Mouse (Mus musculus) cerebellum, adult 2 months (tissue): ENCODE results near the gene Lca5.

Experiments
- CTCF ChIP-seq: fragments of 200-500 bp; IDR thresholded peaks from 2 replicates; pipeline ENCODE4 v1.5.1; 2011; ENCODE audit warnings: low read depth, mild to moderate bottlenecking, control low read depth, low read length, moderate library complexity, borderline replicate concordance; ENCODE audit not compliant: insufficient read depth
- POLR2A ChIP-seq: fragments of 200-500 bp; IDR thresholded peaks from 2 replicates; pipeline ENCODE4 v1.6.1; 2011; ENCODE audit warnings: low read length, control low read depth, borderline replicate concordance; ENCODE audit not compliant: insufficient read depth

DNA sequence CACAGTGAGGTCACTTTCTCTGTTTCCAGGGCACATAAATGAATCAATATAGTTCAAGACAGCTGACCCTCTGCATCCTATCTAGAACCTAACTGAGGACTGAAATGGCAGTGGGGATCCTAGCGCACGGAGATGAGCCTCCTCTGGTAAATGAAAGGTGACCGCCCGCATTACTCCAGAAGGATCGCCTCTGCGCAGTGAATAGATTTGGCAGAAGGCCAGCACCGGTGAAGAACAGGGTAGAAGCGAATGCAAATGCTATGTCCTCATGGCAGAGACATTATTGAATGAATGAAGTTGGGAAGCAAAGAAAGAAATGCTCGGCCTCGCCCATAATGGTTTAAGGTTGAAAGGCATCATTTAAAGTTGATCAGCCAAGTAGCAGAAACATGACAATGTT is 61.3 kb downstream of the Lca5 start:
- TF ChIP-seq POLR2A (no peak), CTCF (no peak)
